15 mouse cellular contexts compared by ENCODE assay signal in genomic region chr11:85792534-85793215, GRCm38 (mm10). TPM values are rescaled to one million over a fixed set of nuclear protein-coding genes. Genes with fewer than 3 reads are reported as not detected.
DNase-seq lines count a peak whose midpoint lies in the region; ATAC-seq lines count a peak whose summit lies in the region.
"Had no signal": no experiment of that assay in that cellular context is flagged by ENCODE, and none has a peak within 500 bp of the region (broad histone marks: within the 10 kb centered on the region; RNA-seq: fewer than 3 reads in every experiment).

No protein-coding gene starts in this region.

- intact Hi-C loops in left cerebral cortex, postnatal 25 days (cut with DNase I) = no loop called here

- no peaks in the 10 kb centered on the region for H3K27me3 ChIP-seq in embryonic facial prominence, embryonic 15.5 days

- peaks cover 27% of the 10 kb centered on the region for H3K4me1 ChIP-seq in embryonic facial prominence, embryonic 15.5 days

- H3K4me3 ChIP-seq in embryonic facial prominence, embryonic 15.5 days (replicated peaks) = no peak overlapping the region
- H3K4me3 ChIP-seq: hindbrain, embryonic 13.5 days had no signal

- 49% methylated on average over 12 of the region's 12 CpGs for WGBS in embryonic facial prominence, embryonic 15.5 days

- no peak overlapping the region for H3K4me2 ChIP-seq in embryonic facial prominence, embryonic 15.5 days (replicated peaks)
- H3K4me2 ChIP-seq: heart, embryonic 11.5 days; hindbrain, embryonic 13.5 days had no signal

- H3K9ac ChIP-seq in embryonic facial prominence, embryonic 15.5 days = no peak overlapping the region
- H3K9ac ChIP-seq: hindbrain, embryonic 13.5 days had no signal

- no peak for ATAC-seq in embryonic facial prominence, embryonic 15.5 days (ENCODE audit: insufficient number of reproducible peaks, low FRiP score, low TSS enrichment, low read depth)
- ATAC-seq: CD4-positive, CD25-positive, alpha-beta regulatory T cell, adult 4 months had no signal

- no peaks in the 10 kb centered on the region for H3K9me3 ChIP-seq in embryonic facial prominence, embryonic 15.5 days (replicated peaks)
- H3K9me3 ChIP-seq: hindbrain, embryonic 13.5 days had no signal

- no peaks in the 10 kb centered on the region for H3K36me3 ChIP-seq in embryonic facial prominence, embryonic 15.5 days
- H3K36me3 ChIP-seq: hindbrain, embryonic 13.5 days had no signal

- peak overlapping the region; percentile 49; the same call in 1 of the 2 replicates for H3K27ac ChIP-seq in embryonic facial prominence, embryonic 15.5 days (replicated peaks)
- H3K27ac ChIP-seq: hindbrain, embryonic 13.5 days; macrophage had no signal

- DNase-seq in NIH3T3 (ENCODE audit: low read depth) = peak; percentile 11
- DNase-seq in kidney, postnatal 4 days = peak; percentile 58 to 71
- peak; percentile 37 for DNase-seq in lung, postnatal 10 days
- no peak for DNase-seq in embryo, embryonic 10 days (ENCODE audit: low spot score)
- DNase-seq in left cerebral cortex, postnatal 25 days (ENCODE audit: low spot score in 2 of 2) = no peak
- DNase-seq in adrenal gland, adult 8-10 months = no peak
- DNase-seq in ovary, postnatal 14 days (ENCODE audit: low spot score) = no peak
- DNase-seq: cerebellum, adult 9-11 months; thymus, postnatal 25 days had no signal

RNA-seq across cellular contexts. Expression of gene Tbx2, which starts 39.7 kb away (rescaled TPM):
- 8.0 and 8.1 TPM in 2 replicates for polyA plus RNA-seq in embryonic facial prominence, embryonic 15.5 days (2015; fragmentation: Nextera tagmentation; extraction: Ambion mirVana)
- 1 to 10 TPM; 1.8 to 2.2 TPM for total RNA-seq in left cerebral cortex, postnatal 25 days (2021)
- 10 to 100 TPM; 23.4 to 30.5 (median 24.9) TPM for total RNA-seq in adrenal gland, adult 8-10 months (2022)
- polyA plus RNA-seq: CD4-positive, CD25-positive, alpha-beta regulatory T cell, adult 4 months; macrophage had no signal

RNA-seq across cellular contexts. Expression of gene Gm11444, which starts 57.5 kb away (rescaled TPM):
- polyA plus RNA-seq in embryonic facial prominence, embryonic 15.5 days (2015; fragmentation: Nextera tagmentation; extraction: Ambion mirVana) = 0.31 TPM in 1 of 2 replicates, not detected in the other
- total RNA-seq in left cerebral cortex, postnatal 25 days (2021) = not detected
- not detected for total RNA-seq in adrenal gland, adult 8-10 months (2022)
- total RNA-seq: layer of hippocampus, postnatal 25 days had no signal
- polyA plus RNA-seq: heart, embryonic 11.5 days; hindbrain, embryonic 13.5 days; macrophage had no signal

Comparison
In these comparisons a context has a peak if more than half of its experiments do, and no peak if none do; other contexts are left out.
1. DNase-seq: peak in NIH3T3 (single experiment), kidney, postnatal 4 days (2 of 2) and lung, postnatal 10 days (single experiment); none in embryo, embryonic 10 days (single experiment), left cerebral cortex, postnatal 25 days (0 of 2), adrenal gland, adult 8-10 months (single experiment) and ovary, postnatal 14 days (single experiment).
2. RNA of gene Tbx2, which starts 39.7 kb away (total RNA-seq): 23.4 to 30.5 TPM in adrenal gland, adult 8-10 months; 1.8 to 2.2 TPM in left cerebral cortex, postnatal 25 days; every median in the first group is over 4 times any median in the second.